Mouse (Mus musculus) retina, adult 2 months (tissue): Measurements from ENCODE around the gene Dohh.

ENCODE experiments used
- DNase-seq: peaks from one replicate; pipeline ENCODE4 v3.0.0-alpha.2; 2012; ENCODE audit warnings: low read depth, low spot score

Gene Dohh

GRCm38 (mm10) chr10:81430831-81431525, 46.8 kb downstream of the Dohh start:
- no peak for DNase-seq

DNA sequence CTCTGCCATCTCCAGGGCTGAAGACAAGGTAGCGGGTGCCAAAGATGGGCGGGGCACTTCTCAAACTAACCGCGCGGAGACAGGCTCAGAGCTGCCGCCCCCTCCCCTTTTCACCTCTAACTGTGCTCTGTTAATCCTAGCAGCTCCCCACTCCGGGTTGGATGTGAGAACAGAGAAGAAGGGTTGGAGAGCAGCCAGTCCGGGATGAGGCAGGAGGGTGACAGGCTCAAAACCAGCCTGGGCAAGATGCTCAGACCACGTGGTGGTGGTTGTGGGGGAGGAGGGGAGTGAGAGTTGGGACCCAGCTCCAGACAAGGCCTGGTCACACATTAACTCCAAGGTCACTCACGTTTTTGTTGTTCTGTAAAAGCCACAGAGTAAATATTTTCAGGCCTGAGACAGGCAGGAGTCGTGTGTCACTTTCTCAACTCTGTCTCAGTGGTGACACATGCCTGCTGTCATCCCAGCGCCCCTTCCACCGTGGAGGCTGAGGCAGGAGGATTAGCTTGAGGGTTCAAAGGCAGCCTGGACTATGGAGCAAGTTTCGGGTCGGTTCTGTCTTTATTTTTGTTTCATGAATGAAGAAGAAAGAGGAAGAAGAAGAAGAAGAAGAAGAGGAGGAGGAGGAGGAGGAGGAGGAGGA, 47.4 kb downstream of the Dohh start:
- no peak for DNase-seq

DNA sequence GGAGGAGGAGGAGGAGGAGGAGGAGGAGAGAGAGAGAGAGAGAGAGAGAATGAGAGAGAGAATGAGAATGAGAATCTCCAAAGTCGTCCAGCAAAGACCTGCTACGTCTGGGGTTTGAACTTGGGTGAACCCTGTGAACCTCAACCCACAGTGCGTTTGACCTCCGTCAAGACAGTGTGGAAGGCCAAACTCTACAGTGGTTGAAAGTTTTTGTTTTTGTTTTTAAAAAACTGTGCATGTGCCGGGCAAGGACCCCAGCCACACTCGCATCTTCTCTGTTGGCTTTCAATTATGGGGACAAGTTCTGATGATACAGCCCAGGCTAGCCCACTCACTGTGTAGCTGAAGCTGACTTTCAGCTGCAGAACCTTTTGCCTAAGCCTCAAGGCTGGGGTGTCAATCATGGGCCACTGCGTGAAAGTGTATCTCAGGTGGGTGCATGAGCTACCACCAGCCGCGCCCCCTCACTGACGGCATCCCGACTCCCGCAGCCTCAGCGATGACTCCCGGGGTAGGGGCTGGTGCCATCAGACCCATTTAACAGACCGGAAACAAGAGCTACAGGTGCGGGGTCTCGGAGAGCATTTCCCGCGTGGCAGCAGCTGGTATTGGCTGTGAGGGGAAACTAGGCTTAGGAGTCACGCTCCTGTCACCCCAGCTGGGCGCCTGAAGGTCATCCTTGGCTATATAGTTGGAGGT, 48.1 kb downstream of the Dohh start:
- DNase-seq = no peak

GRCm38 (mm10) chr10:81432868-81433262, 48.6 kb downstream of the Dohh start:
- DNase-seq = peak; percentile 88

GRCm38 (mm10) chr10:81433541-81434289, 49.5 kb downstream of the Dohh start:
- DNase-seq = no peak

DNA sequence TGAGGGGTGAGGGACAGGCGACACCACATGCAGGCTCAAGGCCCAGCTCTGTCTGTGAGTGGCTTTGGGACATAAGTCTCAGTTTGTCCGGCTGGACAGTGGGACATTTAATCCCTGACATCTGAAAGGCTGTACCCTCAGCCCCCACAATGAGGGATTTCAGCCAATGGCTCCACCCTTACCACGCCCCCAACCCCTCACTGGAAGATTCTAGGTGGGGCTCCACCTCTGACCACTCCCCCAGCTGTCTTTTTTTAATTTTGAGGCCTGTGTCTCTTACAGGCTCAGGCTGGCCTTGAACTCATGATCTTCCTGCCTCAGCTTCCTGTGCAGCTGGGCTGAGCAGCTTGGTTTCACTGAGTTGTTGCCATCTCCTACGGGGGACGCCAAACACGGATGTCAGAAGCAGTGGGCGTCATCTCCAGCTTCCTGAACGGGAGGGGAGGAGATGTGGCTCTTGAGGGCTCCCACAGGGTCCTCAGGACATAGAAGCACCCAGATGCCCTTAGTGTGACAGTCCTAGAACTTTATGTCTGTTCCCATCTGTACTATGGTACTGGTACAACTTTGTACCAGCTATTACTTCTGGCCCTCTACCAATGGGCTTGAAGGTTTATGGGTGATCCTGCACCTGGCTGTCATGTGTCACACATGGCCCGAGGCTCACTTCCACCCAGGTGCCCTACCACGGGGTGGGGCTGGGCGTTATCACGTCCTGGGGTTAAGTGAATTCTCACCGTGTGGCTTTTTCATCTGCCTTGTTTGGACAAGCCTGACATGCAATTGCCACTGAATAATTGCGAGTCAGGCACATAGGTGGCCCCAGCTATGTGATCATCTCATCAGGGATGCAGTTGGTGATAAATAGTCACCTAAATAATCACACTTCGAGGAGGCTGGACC, 50.4 kb downstream of the Dohh start:
- DNase-seq = no peak

DNA sequence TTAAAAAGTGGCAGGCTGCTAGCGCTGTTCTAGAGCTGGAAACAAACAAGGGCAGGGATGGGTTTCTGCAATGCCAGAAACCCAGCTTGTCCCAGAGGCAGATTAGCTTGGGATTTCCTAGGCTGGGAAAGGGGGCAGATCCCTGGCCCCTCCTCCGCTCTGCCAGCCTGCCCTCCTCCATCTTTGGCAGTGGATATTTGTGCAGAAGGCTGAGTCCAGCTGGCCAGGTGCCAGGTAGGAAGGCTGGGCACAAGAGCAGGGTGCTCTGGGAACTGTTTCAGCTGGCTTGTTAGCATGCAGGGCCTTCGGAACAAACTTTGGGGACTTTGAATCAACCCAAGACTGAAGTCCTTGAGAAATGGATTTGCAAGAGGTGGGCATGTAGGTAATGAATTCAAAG, 51.2 kb downstream of the Dohh start:
- DNase-seq = no peak
